Mouse (Mus musculus): Measurements from ENCODE around the gene Rfpl4. TPM values are rescaled to one million over a fixed set of nuclear protein-coding genes. Genes with fewer than 3 reads are reported as not detected.

The Rfpl4 gene
- total and polyA plus RNA-seq, 2 experiments from 2014 or later = not detected

DNA sequence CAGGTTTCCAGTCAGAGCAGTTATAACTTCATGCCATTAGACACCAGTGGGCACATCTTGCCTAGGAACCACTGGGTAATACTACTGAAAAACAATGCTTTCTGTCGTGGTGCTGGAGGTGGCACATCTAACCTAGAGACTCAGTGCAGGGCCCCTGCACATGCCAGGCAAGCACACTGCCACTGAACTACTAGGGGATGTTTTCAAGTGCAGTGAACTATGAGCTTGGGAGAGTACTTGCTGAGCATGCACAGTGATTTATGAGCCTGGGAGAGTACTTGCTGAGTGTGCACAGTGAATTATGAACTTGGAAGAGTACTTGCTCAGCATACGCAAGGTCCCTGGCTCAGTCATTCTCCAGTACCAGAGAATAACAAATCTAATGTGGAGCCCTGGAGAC, 14.2 kb downstream of the Rfpl4 start:
- Histone ChIP-seq H3K9me3 (ENCODE audit: low read length) (no peaks in the 10 kb centered on the region), H3K9ac (no peak overlapping the region), H3K4me3 (ENCODE audit: low read depth, low read length) (no peak overlapping the region), H3K27ac (ENCODE audit: low read depth, low read length) (no peak overlapping the region), H3K4me1 (ENCODE audit: insufficient read depth) (no peaks in the 10 kb centered on the region), H3K27me3 (ENCODE audit: insufficient read depth, low read length) (no peaks in the 10 kb centered on the region), H3K36me3 (ENCODE audit: insufficient read depth) (peaks cover 16% of the 10 kb centered on the region), H3K4me2 (ENCODE audit: low read depth) (no peak overlapping the region)
- ATAC-seq (no peak), DNase-seq (no peak)
- TF ChIP-seq CTCF (IDR thresholded peaks at IDR 0.05; ENCODE audit: low read depth) = no peak
- WGBS = 89% methylated on average over 2 of the region's 2 CpGs

DNA sequence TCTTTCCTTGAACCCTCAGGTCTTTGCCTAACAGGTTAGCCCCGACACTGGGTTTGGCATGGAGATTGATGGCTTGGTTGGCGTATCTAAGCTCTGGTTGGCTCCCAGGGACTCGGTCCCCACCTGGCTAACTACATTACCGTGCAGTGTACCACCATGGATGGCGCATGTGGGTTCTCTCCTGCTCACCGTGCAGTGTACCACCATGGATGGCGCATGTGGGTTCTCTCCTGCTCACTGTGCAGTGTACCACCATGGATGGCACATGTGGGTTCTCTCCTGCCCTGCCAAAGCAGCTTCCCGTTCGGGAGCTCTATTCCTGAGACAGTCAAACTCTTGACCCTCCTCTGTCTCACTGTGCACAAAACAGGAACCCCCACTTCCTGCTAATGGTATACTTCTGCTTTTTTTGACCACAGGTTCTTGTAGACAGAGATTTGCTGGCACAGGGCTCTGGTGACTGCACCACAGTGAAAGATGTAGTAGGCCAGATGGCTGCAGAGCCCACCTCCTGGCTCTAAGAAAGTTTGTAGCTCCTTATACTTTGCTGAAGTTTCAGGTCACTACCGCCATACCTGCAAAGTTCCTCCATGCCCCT, 15.6 kb downstream of the Rfpl4 start:
- Histone ChIP-seq H3K9me3 (ENCODE audit: low read length) (no peaks in the 10 kb centered on the region), H3K9ac (no peak overlapping the region), H3K27me3 (ENCODE audit: insufficient read depth, low read length) (no peaks in the 10 kb centered on the region), H3K27ac (ENCODE audit: low read depth, low read length) (no peak overlapping the region), H3K36me3 (ENCODE audit: insufficient read depth) (peaks cover 29% of the 10 kb centered on the region), H3K4me2 (ENCODE audit: low read depth) (no peak overlapping the region), H3K4me1 (ENCODE audit: insufficient read depth) (no peaks in the 10 kb centered on the region), H3K4me3 (ENCODE audit: low read depth, low read length) (no peak overlapping the region)
- ATAC-seq (no peak), DNase-seq (no peak)
- TF ChIP-seq CTCF (IDR thresholded peaks at IDR 0.05; ENCODE audit: low read depth) = no peak
- WGBS = 95% methylated on average over 10 of the region's 10 CpGs

DNA sequence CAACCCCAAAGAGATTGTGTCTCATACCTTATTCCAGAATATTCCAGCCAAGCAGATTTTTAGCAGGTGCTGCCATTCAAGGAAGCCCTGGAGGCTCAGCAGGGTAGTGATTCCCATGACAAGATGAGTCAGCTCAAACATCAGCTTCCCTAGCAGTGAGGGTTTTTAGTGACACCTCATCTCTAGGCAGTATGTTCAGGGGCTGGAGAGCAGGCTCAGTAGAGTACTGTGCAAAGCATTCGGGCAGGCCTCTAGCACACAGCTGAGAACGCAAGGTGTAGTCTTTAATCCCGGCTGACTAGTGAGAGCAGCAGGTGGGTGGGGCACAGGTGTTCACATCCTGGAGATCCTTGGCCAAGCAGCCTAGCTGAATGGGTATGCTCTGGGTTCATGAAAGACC, 17.0 kb downstream of the Rfpl4 start:
- Histone ChIP-seq H3K9ac (no peak overlapping the region), H3K4me2 (ENCODE audit: low read depth) (no peak overlapping the region), H3K9me3 (ENCODE audit: low read length) (no peaks in the 10 kb centered on the region), H3K27ac (ENCODE audit: low read depth, low read length) (no peak overlapping the region), H3K4me3 (ENCODE audit: low read depth, low read length) (no peak overlapping the region), H3K27me3 (ENCODE audit: insufficient read depth, low read length) (no peaks in the 10 kb centered on the region), H3K36me3 (ENCODE audit: insufficient read depth) (peaks cover 42% of the 10 kb centered on the region), H3K4me1 (ENCODE audit: insufficient read depth) (no peaks in the 10 kb centered on the region)
- 89% methylated on average over 3 of the region's 3 CpGs for WGBS
- peak; percentile 26; the same call in 1 of the 2 replicates for ATAC-seq
- DNase-seq = no peak
- no peak for TF ChIP-seq CTCF (IDR thresholded peaks at IDR 0.05; ENCODE audit: low read depth)

DNA sequence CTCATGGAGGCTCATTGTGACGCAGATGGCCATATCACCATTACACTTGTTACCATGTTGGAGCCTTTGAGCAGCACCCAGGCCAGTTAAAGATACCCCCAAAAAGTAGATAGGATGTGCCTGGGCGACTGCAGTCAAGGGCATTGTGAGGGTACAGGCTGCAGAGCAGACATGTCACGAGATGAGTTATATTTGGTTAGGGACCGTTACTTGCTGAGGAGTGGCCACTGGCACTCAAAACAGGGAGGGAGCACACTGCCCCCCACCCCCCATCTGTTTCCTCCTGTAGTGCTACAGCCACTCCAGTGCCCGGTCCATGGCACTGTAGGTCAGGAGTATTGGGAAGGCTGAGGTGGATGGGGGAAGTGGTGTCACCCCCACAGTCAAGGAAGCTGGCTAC, 18.0 kb downstream of the Rfpl4 start:
- no peak overlapping the region for H3K4me3 ChIP-seq (ENCODE audit: low read depth, low read length)
- no peak overlapping the region for H3K27ac ChIP-seq (ENCODE audit: low read depth, low read length)
- H3K27me3 ChIP-seq (ENCODE audit: insufficient read depth, low read length) = no peaks in the 10 kb centered on the region
- no peak for DNase-seq
- H3K4me2 ChIP-seq (ENCODE audit: low read depth) = no peak overlapping the region
- WGBS = 95% methylated on average over 5 of the region's 5 CpGs
- no peaks in the 10 kb centered on the region for H3K4me1 ChIP-seq (ENCODE audit: insufficient read depth)
- H3K36me3 ChIP-seq (ENCODE audit: insufficient read depth) = peaks cover 51% of the 10 kb centered on the region
- no peaks in the 10 kb centered on the region for H3K9me3 ChIP-seq (ENCODE audit: low read length)
- H3K9ac ChIP-seq = no peak overlapping the region
- no peak for TF ChIP-seq CTCF (IDR thresholded peaks at IDR 0.05; ENCODE audit: low read depth)
- ATAC-seq = no peak

DNA sequence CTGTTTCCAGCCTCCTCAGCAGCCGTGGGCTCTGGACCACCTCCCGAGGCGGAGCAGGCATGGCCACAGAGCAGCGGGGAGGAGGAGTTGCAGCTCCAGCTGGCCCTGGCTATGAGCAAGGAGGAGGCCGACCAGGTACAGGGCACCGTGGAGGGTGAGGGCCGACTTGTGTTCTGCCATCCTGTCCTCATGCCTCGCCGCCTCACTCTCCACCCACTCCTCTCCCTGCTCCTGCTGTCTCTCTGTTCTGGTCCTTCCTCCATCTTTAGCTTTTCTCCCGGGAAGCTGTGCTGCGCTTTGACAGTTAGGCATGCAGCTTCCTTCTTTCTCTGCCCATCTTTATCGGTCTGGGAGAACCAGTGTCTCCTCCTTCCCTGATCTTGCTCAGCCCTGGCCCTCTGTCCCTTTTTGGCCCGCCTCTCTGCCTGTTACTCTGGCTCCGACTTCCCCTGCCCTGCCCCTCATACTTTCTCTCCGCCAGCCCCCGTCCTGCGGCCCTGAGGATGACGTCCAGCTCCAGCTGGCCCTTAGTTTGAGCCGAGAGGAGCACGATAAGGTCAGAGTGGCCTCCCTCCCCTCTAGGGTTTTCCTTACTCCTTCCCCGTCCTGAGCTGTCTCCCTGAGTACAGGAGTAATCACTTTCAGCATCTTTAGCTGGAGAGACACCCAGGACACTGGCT, 23.8 kb downstream of the Rfpl4 start:
- DNase-seq (no peak), ATAC-seq (no peak)
- no peak overlapping the region for H3K9ac ChIP-seq
- TF ChIP-seq CTCF (IDR thresholded peaks at IDR 0.05; ENCODE audit: low read depth) = no peak
- no peak overlapping the region for H3K27ac ChIP-seq (ENCODE audit: low read depth, low read length)
- no peaks in the 10 kb centered on the region for H3K9me3 ChIP-seq (ENCODE audit: low read length)
- H3K4me3 ChIP-seq (ENCODE audit: low read depth, low read length) = no peak overlapping the region
- H3K4me1 ChIP-seq (ENCODE audit: insufficient read depth) = no peaks in the 10 kb centered on the region
- 85% methylated on average over 21 of the region's 21 CpGs for WGBS
- peaks cover 73% of the 10 kb centered on the region for H3K36me3 ChIP-seq (ENCODE audit: insufficient read depth)
- H3K4me2 ChIP-seq (ENCODE audit: low read depth) = no peak overlapping the region
- no peaks in the 10 kb centered on the region for H3K27me3 ChIP-seq (ENCODE audit: insufficient read depth, low read length)

DNA sequence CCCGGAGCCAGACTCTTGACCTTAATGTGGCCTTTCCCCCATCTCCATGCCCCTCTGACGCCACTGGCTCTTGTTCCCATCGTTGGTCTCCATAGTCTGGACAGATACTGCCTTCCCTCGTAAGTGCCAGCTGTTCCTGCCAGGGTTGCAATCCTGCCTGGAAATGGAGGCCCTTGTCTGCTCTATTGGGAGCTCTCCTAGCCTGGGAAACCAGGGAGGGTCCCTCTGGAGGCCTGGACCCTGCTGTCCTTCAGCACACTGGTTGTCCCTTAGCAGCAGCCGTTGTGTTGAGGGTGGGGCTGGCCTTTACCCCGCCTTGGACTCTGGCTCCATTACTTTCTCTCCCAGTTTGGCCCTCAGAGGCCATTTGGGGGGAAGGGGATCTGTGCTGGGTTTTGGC, 24.4 kb downstream of the Rfpl4 start:
- DNase-seq (no peak), ATAC-seq (no peak)
- H3K4me2 ChIP-seq (ENCODE audit: low read depth) = no peak overlapping the region
- no peak overlapping the region for H3K9ac ChIP-seq
- H3K27me3 ChIP-seq (ENCODE audit: insufficient read depth, low read length) = no peaks in the 10 kb centered on the region
- H3K27ac ChIP-seq (ENCODE audit: low read depth, low read length) = no peak overlapping the region
- TF ChIP-seq CTCF (IDR thresholded peaks at IDR 0.05; ENCODE audit: low read depth) = no peak
- no peak overlapping the region for H3K4me3 ChIP-seq (ENCODE audit: low read depth, low read length)
- no peaks in the 10 kb centered on the region for H3K9me3 ChIP-seq (ENCODE audit: low read length)
- 90% methylated on average over 6 of the region's 6 CpGs for WGBS
- peaks cover 67% of the 10 kb centered on the region for H3K36me3 ChIP-seq (ENCODE audit: insufficient read depth)
- no peaks in the 10 kb centered on the region for H3K4me1 ChIP-seq (ENCODE audit: insufficient read depth)

DNA sequence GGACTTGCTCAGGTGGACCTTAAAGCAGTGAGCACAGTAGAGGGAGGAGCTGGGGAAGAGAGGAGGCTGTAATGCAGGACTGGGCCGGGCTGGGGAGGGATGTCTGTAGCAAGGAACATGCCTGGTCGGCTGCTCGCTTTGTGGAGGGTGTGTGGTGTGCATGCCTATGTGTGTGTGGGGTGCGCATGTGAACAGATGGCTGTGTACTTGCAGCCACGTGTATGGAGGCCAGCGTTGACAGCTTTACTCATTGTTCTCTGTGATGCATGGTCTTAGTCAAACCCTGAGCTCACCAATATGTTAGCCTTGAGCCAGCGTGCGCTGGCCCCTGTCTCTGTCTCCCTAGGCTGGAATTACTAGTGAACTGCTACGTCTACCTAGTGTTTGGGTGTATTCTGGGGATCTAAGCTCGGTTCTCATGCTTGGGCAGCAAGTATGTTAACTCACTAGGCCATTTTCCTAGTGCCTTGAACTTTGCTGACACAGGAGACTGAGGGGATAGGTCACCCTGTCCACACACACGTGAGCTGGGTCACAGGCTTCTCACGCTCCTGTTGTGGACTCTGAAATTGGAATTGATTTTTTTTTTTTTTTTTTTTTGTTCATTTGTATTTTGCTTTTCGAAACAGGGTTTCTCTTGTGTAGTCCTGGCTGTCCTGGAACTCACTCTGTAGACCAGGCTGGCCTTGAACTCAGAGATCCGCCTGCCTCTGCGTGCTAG, 25.6 kb downstream of the Rfpl4 start:
- no peaks in the 10 kb centered on the region for H3K9me3 ChIP-seq (ENCODE audit: low read length)
- H3K27me3 ChIP-seq (ENCODE audit: insufficient read depth, low read length) = no peaks in the 10 kb centered on the region
- ATAC-seq (no peak), DNase-seq (no peak)
- H3K36me3 ChIP-seq (ENCODE audit: insufficient read depth) = peaks cover 59% of the 10 kb centered on the region
- no peak overlapping the region for H3K9ac ChIP-seq
- no peaks in the 10 kb centered on the region for H3K4me1 ChIP-seq (ENCODE audit: insufficient read depth)
- no peak overlapping the region for H3K4me3 ChIP-seq (ENCODE audit: low read depth, low read length)
- no peak overlapping the region for H3K4me2 ChIP-seq (ENCODE audit: low read depth)
- H3K27ac ChIP-seq (ENCODE audit: low read depth, low read length) = no peak overlapping the region
- no peak for TF ChIP-seq CTCF (IDR thresholded peaks at IDR 0.05; ENCODE audit: low read depth)
- WGBS = 89% methylated on average over 15 of the region's 15 CpGs

Data from forebrain, postnatal 0 days (tissue).